Mouse (Mus musculus): Measurements from ENCODE around the gene Gabrb2.

GRCm38 (mm10) chr11:42621109-42621508, 201.6 kb downstream of the Gabrb2 start:
- TF ChIP-seq TAL1 (IDR thresholded peaks at IDR 0.05; ENCODE audit: low read length) = no peak
- no peak for TF ChIP-seq GATA1 (IDR thresholded peaks at IDR 0.05; ENCODE audit: low read length)
